Mouse (Mus musculus) G1E-ER4 (cell line): ENCODE measurements around the gene Faap24. TPM values are rescaled to one million over a fixed set of nuclear protein-coding genes. Genes with fewer than 3 reads are reported as not detected.

Source experiments
- GATA1 ChIP-seq: IDR thresholded peaks from one replicate; pipeline ENCODE4 v1.8.0; 2012; ENCODE audit warnings: low read length, inconsistent platforms
- polyA plus RNA-seq: library from polyadenylated mRNA; stranded (reverse); fragments of >175 nt; gene quantifications from 2 replicates; pipeline ENCODE4 v1.2.3, GENCODE M21; 2012

Gene Faap24
- polyA plus RNA-seq: 15.7 and 38.4 TPM in 2 replicates

DNA sequence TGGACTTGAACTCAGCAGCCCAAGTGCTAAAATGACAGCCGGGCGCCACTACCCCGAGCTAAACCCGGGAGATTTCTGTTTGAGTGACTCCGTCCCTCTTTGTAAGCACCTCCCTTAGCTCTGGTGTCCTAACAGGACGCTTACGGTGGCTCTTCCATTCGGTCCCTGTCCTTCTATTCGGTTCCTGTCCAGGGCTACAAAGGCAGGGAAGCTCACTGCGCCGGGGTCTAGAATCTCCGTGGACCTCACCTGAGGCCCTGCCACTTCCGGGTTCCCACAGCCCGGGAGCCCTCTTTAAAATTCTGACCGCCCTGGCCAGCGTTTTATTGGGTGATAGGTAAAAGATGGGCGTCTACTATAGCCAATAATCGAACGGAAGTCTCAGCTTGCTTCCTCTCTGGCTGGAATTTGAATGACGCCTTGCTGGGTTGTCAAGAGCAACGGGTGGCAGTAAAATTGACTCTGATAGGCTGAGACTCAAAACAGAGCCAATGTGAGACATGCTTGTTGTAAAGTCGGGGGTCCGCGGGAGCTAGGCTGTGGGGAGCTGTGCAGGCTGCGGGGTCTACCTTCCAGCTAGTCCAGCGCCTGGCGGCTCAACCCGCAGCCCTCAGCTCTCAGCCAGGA lies at the start of gene Faap24, which contains the start of gene Cep89:
Faap24 (minus strand) TSS at position 295 of the 627 bp plus-strand sequence.
Cep89 (plus strand) TSS at position 494 of the 627 bp plus-strand sequence.
- no peak for TF ChIP-seq GATA1

DNA sequence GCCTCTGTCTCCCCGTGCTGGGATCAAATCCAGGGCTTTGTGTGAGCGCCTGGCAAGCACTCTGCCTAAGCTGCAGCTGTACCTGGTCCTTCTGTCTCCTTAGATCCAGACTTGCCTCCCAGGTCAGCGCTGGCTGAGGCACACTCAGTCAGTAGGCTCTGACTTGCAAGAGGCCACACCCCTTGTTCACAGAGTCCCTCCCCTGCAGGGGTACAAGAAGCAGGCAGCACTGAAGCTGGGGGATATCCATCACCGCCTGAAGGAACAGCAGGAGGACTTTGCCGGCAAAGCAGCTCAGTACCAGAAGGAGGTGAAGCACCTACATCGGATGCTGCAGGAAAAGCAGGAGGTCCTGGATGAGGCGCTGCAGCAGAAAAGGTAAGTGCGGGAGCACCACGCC lies 38.6 kb upstream of the Faap24 start:
- TF ChIP-seq GATA1: no peak

DNA sequence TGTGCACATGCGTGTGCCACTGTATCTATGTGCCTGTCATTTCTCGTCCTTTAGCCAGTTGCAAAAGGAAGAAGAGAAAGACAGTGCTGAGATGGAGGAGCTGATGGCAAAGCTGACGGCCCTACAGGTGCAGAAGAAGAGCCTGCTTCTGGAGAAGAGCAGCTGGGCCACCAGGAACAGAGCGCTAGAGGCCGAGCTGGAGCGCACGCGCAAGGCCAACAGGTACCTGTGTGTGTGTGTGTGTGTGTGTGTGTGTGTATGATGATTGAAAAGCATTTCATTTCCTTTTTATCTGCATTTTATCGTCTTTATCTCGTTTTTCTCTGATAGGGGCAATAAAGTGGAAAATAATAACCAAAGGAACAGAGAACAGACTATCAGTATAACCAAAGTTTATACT lies 31.5 kb upstream of the Faap24 start:
- TF ChIP-seq GATA1: no peak

DNA sequence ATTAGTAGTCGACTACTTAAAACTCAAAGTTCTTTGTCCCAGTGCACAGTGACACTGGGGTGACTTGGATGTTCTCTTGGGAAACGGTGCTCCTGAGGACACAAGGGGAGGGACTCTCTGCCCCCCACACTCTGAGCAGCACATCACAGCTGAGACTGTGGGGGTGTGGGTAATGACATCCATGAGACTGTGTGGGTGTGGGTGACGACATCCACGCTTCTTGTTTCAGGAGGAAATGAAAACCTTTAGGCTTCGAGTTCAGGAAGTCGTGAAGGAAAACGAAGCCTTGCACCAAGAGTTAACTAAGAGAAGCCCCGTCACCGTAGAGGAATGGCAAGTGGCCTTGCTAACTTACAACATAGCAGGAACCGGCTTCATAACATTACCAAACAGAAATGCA lies 26.4 kb upstream of the Faap24 start:
- TF ChIP-seq GATA1: no peak

DNA sequence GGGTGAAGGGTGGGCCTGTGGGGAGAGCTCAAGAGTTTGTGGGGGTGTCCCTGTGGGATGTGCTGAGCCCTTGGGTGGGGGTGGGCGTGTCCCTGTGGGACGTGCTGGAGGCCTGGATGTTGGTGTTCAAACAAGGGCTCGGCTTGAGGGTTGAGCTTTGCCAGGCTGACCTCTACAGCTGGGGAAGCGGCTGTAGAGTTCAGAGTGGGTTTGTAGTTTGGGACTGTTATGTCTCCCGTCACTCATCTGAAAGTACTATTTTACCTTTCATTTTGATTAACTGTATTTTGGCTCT lies 20.0 kb upstream of the Faap24 start:
- no peak for TF ChIP-seq GATA1

DNA sequence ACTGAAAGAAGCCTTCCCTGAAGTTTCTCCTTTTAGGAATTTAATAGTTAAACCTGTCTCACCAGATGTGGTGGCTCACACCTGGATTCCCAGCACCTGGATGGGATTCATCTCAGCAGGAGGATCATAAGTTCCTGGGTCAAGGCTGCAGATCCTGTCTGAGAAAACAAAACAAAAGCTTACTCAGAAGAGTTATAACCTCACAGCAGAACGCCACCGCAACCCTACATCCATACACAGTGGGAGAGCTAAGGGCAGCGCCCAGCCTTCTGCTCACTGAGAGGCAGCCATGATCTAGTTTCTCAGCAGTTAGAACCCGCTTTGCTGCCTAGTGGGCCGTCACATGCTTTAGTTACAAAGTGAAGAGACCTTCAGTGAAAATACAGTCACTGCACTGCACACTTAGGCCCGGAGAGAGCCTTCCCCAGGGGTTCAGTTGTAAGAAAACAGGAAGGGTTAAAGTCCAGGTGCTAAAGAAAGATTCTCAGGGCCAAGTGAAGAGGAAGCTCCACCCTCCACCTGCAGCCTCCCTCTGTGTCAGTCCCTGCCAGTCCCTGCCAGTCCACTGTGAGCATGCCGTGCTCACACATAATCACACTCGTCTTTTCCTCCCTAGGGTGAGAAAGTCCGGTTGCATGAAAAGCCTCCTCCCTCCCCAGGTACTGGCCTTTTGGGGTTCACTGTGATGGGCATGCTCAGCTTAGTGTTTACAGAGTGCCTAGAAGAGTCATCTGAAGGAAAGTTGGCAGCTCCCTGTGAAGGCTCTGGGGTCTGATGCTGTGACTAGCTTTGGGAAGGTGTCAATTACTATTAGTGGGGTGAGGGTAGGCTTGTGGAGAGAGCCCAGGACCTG lies 19.4 kb upstream of the Faap24 start:
- no peak for TF ChIP-seq GATA1

DNA sequence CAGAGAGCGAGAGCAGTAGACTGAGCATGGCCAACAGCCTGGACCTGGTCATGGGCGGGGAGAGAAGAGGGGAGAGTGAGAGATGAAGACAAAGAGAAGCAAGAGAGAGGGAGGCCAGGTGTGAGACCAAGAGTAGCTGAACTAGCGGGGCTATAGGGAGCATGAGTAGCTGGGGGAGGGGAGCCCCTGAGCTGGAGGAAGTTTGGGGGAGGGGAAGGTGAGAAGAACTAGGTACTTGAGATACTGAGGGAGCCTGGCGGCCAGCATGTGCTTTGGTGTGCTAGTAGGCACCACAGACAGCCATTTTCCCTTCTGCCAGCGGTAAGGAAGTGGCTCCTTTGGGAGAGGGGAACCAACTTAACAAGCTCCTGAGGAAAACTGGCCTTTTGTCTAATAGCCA lies 18.6 kb upstream of the Faap24 start:
- TF ChIP-seq GATA1: no peak

DNA sequence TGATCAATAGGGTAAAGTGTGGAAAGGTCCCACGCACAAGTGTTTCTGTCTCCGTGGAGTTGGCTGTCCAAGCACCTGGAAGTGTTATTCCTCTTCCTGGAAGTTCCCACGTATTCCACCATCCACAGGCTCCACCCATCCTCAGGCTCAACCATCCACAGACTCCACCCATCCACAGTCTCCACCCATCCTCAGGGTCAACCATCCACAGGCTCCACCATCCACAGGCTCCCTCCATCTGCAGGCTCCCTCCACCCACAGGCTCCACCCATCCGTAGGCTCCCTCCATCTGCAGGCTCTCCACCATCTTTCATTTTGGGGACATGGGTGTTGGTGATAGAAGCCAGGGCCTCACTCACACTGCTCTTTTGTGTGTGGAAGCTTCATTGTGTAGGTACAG lies 4.5 kb upstream of the Faap24 start:
- no peak for TF ChIP-seq GATA1

DNA sequence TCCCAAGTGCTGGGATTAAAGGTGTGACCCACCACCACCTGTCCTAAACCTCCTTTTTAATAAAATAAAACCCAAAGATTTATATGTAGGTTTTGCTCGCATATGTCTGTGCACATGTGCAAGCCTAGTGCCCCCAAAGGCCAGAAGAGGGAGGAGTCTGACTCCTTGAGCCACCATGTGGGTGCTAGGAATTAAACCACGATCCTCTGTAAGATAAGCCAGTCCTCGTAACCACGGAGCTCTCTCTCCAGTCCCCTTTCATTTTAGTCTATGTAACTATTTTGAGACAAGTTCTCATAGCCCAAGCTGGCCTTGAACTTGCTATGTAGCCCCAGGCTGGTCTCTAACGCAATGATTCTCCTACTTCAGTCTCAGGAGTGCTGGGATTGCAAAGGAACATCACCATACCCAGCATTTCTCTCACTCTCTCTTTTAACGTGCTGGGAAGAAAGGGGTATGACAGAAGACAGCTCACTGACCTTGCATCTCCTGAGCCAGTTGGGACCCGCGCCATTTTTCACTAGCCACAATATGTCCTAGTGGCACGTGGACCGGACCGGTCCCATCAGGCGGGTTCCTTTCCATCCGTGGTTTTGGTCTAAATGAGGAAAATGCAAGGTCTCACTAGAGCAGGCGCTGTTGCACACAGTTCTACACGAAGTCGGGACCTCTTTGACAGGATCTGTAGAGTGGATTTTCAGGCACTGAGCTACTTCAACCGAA lies 741 bp downstream of the Faap24 start:
- TF ChIP-seq GATA1: no peak

DNA sequence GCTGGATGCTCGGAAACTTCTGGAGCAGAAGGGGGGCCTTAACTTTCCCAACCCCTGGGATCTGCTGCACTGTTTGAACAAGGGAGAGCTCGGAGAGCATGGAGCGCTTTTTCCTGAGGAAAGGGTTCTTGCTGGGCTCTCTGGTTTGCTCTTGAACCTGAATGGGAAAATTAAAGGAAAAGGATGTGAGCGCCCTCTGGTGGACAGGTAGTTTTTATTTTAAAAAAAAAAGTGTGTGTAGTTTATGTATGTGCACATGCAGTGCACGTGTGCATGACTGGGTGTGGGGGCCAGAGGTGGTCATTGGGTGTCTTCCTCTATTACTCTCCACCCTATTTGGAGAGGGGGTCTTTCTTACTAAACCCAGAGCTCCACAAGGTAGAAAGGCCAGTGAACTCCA lies 3.7 kb downstream of the Faap24 start:
- TF ChIP-seq GATA1: no peak

DNA sequence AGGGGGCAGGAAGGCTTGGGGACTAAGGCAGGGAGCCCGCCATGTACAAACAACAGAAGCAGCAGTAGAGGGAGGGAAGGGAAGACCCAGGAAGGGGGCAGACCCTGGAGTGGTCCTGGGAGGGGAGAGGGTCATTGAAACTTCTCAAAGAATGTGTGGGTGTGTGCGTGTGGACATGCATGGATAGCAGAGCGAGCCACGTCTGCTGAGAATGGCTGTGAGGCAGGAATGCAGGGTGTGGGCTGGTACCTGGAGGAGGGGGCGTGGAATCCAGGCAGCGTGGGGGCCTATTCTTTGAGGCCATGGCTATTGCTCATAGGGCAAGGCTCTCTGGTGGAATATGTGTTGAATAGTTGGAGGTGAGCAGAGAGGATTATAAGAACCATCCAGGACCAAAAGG lies 7.9 kb downstream of the Faap24 start:
- no peak for TF ChIP-seq GATA1

DNA sequence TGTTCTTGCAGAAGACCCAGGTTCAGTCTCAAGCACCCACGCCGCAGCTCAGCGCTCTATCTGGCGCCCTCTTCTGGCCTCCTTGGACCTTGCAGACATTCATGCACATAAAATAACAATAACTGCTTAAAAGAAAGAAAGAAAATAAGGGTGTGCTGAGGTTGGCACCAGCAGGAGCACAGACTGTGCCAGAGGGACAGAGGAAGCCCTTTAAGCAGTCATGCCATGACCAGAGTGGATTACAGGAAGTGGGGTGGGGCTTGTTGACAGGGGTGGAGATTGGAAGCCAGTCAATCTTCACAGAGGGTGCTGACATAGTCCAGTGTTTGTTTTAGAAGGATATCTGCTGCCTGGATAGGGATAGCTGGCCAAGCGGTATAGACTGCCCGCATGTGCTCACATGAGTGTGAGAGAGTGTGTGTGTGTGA lies 10.1 kb downstream of the Faap24 start:
- TF ChIP-seq GATA1: no peak

DNA sequence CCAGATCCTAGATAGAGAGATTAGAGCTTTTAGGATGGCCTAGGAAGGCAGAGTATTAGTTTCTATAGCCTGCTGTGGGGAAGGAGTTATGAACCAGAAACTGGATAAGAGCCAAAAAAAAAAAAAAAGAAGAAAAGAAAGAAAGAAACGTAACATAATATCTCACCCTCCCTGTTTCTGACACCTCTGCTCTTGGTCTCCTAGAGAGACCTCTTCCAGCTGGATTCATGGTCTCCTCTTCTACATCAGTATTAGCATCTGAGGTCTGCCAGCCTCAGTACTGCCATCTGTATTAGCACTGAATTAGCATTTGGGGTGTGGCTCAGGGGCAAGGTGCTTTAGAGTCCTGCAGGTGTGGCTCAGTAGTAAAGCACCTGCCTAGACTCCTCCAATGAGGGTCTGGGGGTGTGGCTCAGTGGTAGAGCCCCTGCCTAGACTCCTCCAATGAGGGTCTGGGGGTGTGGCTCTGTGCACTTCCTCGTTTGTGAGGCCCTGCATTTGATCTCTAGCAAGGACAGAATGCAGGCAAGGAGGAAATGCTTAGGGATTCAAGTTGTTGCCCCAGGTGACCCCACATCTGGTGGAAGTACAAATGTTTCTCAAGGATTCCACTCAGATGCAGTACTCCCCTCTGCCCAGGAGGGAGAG lies 13.8 kb downstream of the Faap24 start:
- no peak for TF ChIP-seq GATA1

DNA sequence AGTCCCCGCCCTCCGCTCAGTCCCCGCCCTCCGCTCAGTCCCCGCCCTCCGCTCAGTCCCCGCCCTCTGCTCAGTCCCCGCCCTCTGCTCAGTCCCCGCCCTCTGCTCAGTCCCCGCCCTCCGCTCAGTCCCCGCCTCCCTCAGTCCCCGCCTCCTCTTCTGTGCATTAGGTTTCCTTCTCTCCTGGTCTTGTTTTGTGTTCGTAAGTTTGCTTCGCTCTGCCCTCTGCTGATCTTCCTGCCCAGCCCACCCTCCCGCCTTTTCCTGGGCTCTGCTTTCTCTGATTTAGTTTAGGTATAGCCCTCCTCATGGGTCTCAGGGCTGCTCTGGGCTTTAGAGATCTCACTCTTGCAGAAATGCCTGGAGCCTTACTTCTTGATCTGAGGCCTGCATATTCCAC lies 14.8 kb downstream of the Faap24 start:
- TF ChIP-seq GATA1: no peak

DNA sequence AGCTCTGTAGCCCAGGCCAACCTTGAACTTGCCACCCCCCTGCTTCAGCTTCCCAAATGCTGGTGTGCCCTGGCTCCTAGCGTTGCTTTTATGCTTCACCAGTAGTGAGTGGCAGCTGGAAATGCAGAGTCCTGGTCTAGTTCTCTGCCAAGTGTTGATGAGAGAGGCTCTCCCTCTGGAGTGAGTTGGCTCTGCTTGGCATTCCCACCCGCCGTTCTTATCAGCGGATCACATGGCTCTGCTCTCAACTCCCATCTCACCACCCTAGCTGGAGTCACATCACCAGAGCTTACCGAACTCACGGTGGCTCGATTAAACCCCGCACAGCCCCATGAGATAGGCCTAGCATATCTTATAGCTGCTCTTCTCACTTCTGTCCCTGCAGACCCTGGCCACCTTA lies 16.3 kb downstream of the Faap24 start:
- no peak for TF ChIP-seq GATA1
